8 mouse cellular contexts compared by ENCODE assay signal in genomic region chr7:15922220-15922773, GRCm38 (mm10). TPM values are rescaled to one million over a fixed set of nuclear protein-coding genes. Genes with fewer than 3 reads are reported as not detected.
DNase-seq lines count a peak whose midpoint lies in the region; ATAC-seq and TF ChIP-seq lines count a peak whose summit lies in the region.

Gene Selenow, minus strand, starts transcription at chr7:15922402.

- peak; percentile 93 for DNase-seq in 3134 (ENCODE audit: extremely low read depth, insufficient read length, low spot score)
- DNase-seq in adrenal gland, postnatal 36 days = peak; percentile 90 to 93
- peak; percentile 92 to 93 for DNase-seq in heart, adult 2 months
- DNase-seq in kidney, adult 8-10 months = peak; percentile 78 to 79
- DNase-seq in spleen, postnatal 10 days (ENCODE audit: low spot score in 2 of 2) = peak; percentile 90 to 93

- H3K27ac ChIP-seq in embryonic facial prominence, embryonic 13.5 days = peak within 1 kb of the TSS; percentile 91
- peak within 1 kb of the TSS; percentile 98 for H3K27ac ChIP-seq in heart, adult 2 months
- peak within 1 kb of the TSS; percentile 81 for H3K27ac ChIP-seq in limb, embryonic 13.5 days
- H3K27ac ChIP-seq in midbrain, embryonic 16.5 days (ENCODE audit: low read length) = peak within 1 kb of the TSS; percentile 93

- H3K27me3 ChIP-seq in embryonic facial prominence, embryonic 13.5 days = no peaks in the 10 kb centered on the region
- no peaks in the 10 kb centered on the region for H3K27me3 ChIP-seq in heart, adult 2 months (ENCODE audit: control insufficient read depth, insufficient read depth, low read length)
- no peaks in the 10 kb centered on the region for H3K27me3 ChIP-seq in limb, embryonic 13.5 days
- no peaks in the 10 kb centered on the region for H3K27me3 ChIP-seq in midbrain, embryonic 16.5 days (ENCODE audit: control insufficient read depth, insufficient read depth, low read depth, low read length)

- WGBS in embryonic facial prominence, embryonic 13.5 days = 0% methylated on average over 33 of the region's 33 CpGs
- under 1% methylated on average over 33 of the region's 33 CpGs for WGBS in heart, adult 2 months
- WGBS in limb, embryonic 13.5 days = under 1% methylated on average over 33 of the region's 33 CpGs
- WGBS in midbrain, embryonic 16.5 days = 0% methylated on average over 33 of the region's 33 CpGs

- intact Hi-C loops in heart, adult 2 months (cut with DNase I) = loop anchor here (5.0 kb wide), 2 partner anchors 125 to 175 kb away; partner anchors contain the start of genes Bicra and Napa

- no peaks in the 10 kb centered on the region for H3K79me2 ChIP-seq in heart, adult 2 months (replicated peaks; ENCODE audit: control insufficient read depth, insufficient read depth, low read length)

- no peaks in the 10 kb centered on the region for H3K9me3 ChIP-seq in embryonic facial prominence, embryonic 13.5 days
- no peaks in the 10 kb centered on the region for H3K9me3 ChIP-seq in limb, embryonic 13.5 days
- H3K9me3 ChIP-seq in midbrain, embryonic 16.5 days (replicated peaks; ENCODE audit: control insufficient read depth, low read length, poor library complexity, severe bottlenecking) = no peaks in the 10 kb centered on the region

- peaks cover 23% of the 10 kb centered on the region for H3K4me1 ChIP-seq in embryonic facial prominence, embryonic 13.5 days
- H3K4me1 ChIP-seq in heart, adult 2 months (ENCODE audit: control insufficient read depth, insufficient read depth, low read length) = peaks cover 6% of the 10 kb centered on the region
- H3K4me1 ChIP-seq in limb, embryonic 13.5 days = peaks cover 24% of the 10 kb centered on the region
- peaks cover 18% of the 10 kb centered on the region for H3K4me1 ChIP-seq in midbrain, embryonic 16.5 days (ENCODE audit: control insufficient read depth, insufficient read depth, low read length)

- peak within 1 kb of the TSS; percentile 81 for H3K9ac ChIP-seq in embryonic facial prominence, embryonic 13.5 days
- H3K9ac ChIP-seq in heart, adult 2 months (ENCODE audit: low read depth, low read length) = peak within 1 kb of the TSS; percentile 83
- H3K9ac ChIP-seq in limb, embryonic 13.5 days = peak within 1 kb of the TSS; percentile 80
- H3K9ac ChIP-seq in midbrain, embryonic 16.5 days (ENCODE audit: low read depth, low read length) = peak within 1 kb of the TSS; percentile 93

- no peak for TF ChIP-seq CTCF in heart, adult 2 months (IDR thresholded peaks at IDR 0.05)

- peak; percentile 88 for ATAC-seq in embryonic facial prominence, embryonic 13.5 days (ENCODE audit: insufficient number of reproducible peaks, insufficient read depth, low FRiP score, low TSS enrichment, low read depth)
- peak; percentile 97 for ATAC-seq in limb, embryonic 13.5 days (ENCODE audit: low FRiP score, low read depth)
- peak; percentile 95 for ATAC-seq in midbrain, embryonic 16.5 days

- H3K36me3 ChIP-seq in embryonic facial prominence, embryonic 13.5 days = peaks cover 33% of the 10 kb centered on the region
- no peaks in the 10 kb centered on the region; the same call in 1 of the 2 replicates for H3K36me3 ChIP-seq in heart, adult 2 months (ENCODE audit: control insufficient read depth, insufficient read depth, low read length)
- peaks cover 30% of the 10 kb centered on the region for H3K36me3 ChIP-seq in limb, embryonic 13.5 days
- peaks cover 17% of the 10 kb centered on the region for H3K36me3 ChIP-seq in midbrain, embryonic 16.5 days (ENCODE audit: control insufficient read depth, insufficient read depth, low read length)

- H3K4me2 ChIP-seq in embryonic facial prominence, embryonic 13.5 days = peak within 1 kb of the TSS; percentile 73
- H3K4me2 ChIP-seq in limb, embryonic 13.5 days (replicated peaks) = peak within 1 kb of the TSS; percentile 76
- H3K4me2 ChIP-seq in midbrain, embryonic 16.5 days (ENCODE audit: low read length) = peak within 1 kb of the TSS; percentile 94

- TF ChIP-seq POLR2A in heart, adult 2 months (IDR thresholded peaks at IDR 0.05; ENCODE audit: insufficient read depth, low read depth, low read length) = peak; percentile 93

- H3K4me3 ChIP-seq in embryonic facial prominence, embryonic 13.5 days = peak within 1 kb of the TSS; percentile 70
- H3K4me3 ChIP-seq in heart, adult 2 months = peak within 1 kb of the TSS; percentile 89
- H3K4me3 ChIP-seq in limb, embryonic 13.5 days = peak within 1 kb of the TSS; percentile 77
- peak within 1 kb of the TSS; percentile 53 for H3K4me3 ChIP-seq in midbrain, embryonic 16.5 days (ENCODE audit: low read depth, low read length)

- peak; percentile 39; the same call in 1 of the 2 replicates for TF ChIP-seq EP300 in heart, adult 2 months (IDR thresholded peaks at IDR 0.05; ENCODE audit: insufficient read depth, low read depth, low read length)

RNA-seq across cellular contexts. Expression of gene Selenow, which starts in this region (rescaled TPM):
- 100 to 1,000 TPM; 174 to 216 TPM for total RNA-seq in adrenal gland, postnatal 36 days (2021)
- polyA plus RNA-seq in embryonic facial prominence, embryonic 13.5 days (2015; fragmentation: Nextera tagmentation; extraction: Ambion mirVana) = 1,180 and 1,188 TPM in 2 replicates
- total RNA-seq in heart, adult 2 months (2021) = 100 to 1,000 TPM; 170 to 195 TPM
- polyA plus RNA-seq in heart, adult 2 months (2012; rRNA removed) = 312 and 325 TPM in 2 replicates
- polyA plus RNA-seq in limb, embryonic 13.5 days (2015; fragmentation: Nextera tagmentation; extraction: Ambion mirVana) = 943 and 963 TPM in 2 replicates
- 1,578 and 1,695 TPM in 2 replicates for polyA plus RNA-seq in midbrain, embryonic 16.5 days (2015; fragmentation: Nextera tagmentation; extraction: Ambion mirVana)

Comparison
In these comparisons a context has a peak if more than half of its experiments do, and no peak if none do; other contexts are left out.
1. Peak in every context shown above with its lines: DNase-seq, ATAC-seq, H3K4me3 ChIP-seq and H3K27ac ChIP-seq.